Mouse (Mus musculus): ENCODE results near the gene Cand2.

DNA sequence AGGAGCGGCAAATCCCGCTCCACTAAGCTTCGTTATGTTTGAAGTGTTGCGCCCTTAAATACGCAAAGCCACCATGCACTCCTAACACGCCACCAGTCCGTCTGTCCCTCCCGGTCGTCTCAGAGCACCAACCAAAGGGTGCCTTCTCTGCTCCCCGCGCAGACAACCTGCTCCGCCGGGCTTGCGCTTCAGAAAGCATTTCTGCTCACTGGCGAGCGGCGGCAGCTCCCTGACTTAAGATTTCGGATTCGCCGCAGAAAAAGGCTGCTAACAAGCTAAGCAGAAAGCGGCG, 33.8 kb downstream of the Cand2 start:
- no peak for TF ChIP-seq CTCF (IDR thresholded peaks at IDR 0.05)
- TF ChIP-seq POLR2A (IDR thresholded peaks at IDR 0.05; ENCODE audit: insufficient read depth, low read depth, low read length), result no peak
- no peak for TF ChIP-seq EP300 (IDR thresholded peaks at IDR 0.05; ENCODE audit: insufficient read depth, low read depth, low read length)
